Mouse (Mus musculus) neural tube, embryonic 13.5 days (tissue): ENCODE data around the gene Pdzd2. TPM values are rescaled to one million over a fixed set of nuclear protein-coding genes. Genes with fewer than 3 reads are reported as not detected.

Experiments used
- ATAC-seq: fragments of 200-750 bp; cut with Nextera tagmentation; 2 replicates; pipeline ENCODE4 v1.8.0; 2017; ENCODE audit warnings: low read depth, mild to moderate bottlenecking, moderate TSS enrichment, moderate library complexity
- H3K27ac ChIP-seq: fragments of 300-500 bp; sonication (generic); replicated peaks from 2 replicates; pipeline ENCODE4 v1.5.1; 2015; ENCODE audit warnings: moderate library complexity, mild to moderate bottlenecking, inconsistent platforms
- H3K27me3 ChIP-seq: fragments of 300-500 bp; sonication (generic); 2 replicates; pipeline ENCODE4 v1.6.1; 2015; ENCODE audit warnings: mild to moderate bottlenecking, inconsistent platforms
- H3K36me3 ChIP-seq: fragments of 300-500 bp; sonication (generic); 2 replicates; pipeline ENCODE4 v1.6.1; 2015; ENCODE audit warnings: mild to moderate bottlenecking, inconsistent platforms
- H3K4me1 ChIP-seq: fragments of 300-500 bp; sonication (generic); replicated peaks from 2 replicates; pipeline ENCODE4 v1.6.1; 2015; ENCODE audit warnings: inconsistent platforms
- H3K4me2 ChIP-seq: fragments of 300-500 bp; sonication (generic); 2 replicates; pipeline ENCODE4 v1.6.1; 2015; ENCODE audit warnings: inconsistent platforms, mild to moderate bottlenecking, moderate library complexity
- H3K4me3 ChIP-seq: fragments of 300-500 bp; sonication (generic); 2 replicates; pipeline ENCODE4 v1.5.1; 2015; ENCODE audit warnings: mild to moderate bottlenecking, inconsistent platforms
- H3K9ac ChIP-seq: fragments of 300-500 bp; sonication (generic); 2 replicates; pipeline ENCODE4 v1.6.1; 2015; ENCODE audit warnings: moderate library complexity, mild to moderate bottlenecking, inconsistent platforms
- H3K9me3 ChIP-seq: fragments of 300-500 bp; sonication (generic); 2 replicates; pipeline ENCODE4 v1.6.1; 2016; ENCODE audit warnings: inconsistent platforms
- WGBS: fragments of 180-500 bp; shearing (Covaris S2); methylation state at CpG from one replicate; pipeline ENCODE4 v1.1.7; 2015; 5-methylcytosine and 5-hydroxymethylcytosine counted together
- polyA plus RNA-seq: library from polyadenylated mRNA; unstranded; fragments of >200 nt; fragmentation: Nextera tagmentation; extraction: Ambion mirVana; gene quantifications from 2 replicates; pipeline ENCODE4 v1.2.1, GENCODE M21; 2015

Pdzd2 gene
- polyA plus RNA-seq, 1 experiment from 2014 or later: 6.0 TPM

GRCm38 (mm10) chr15:12444551-12444950, 295.2 kb downstream of the Pdzd2 start:
- Histone ChIP-seq H3K36me3 (no peaks in the 10 kb centered on the region), H3K9ac (no peak overlapping the region), H3K4me2 (no peak overlapping the region), H3K27ac (no peak overlapping the region), H3K9me3 (no peaks in the 10 kb centered on the region), H3K4me3 (no peak overlapping the region), H3K4me1 (0 out of 2 replicates have a peak, but pooled peaks cover 1% of the 10 kb centered on the region), H3K27me3 (no peaks in the 10 kb centered on the region)
- 70% methylated on average over 5 of the region's 5 CpGs for WGBS
- ATAC-seq: no peak

- H3K36me3 ChIP-seq: no peaks in the 10 kb centered on the region
- H3K9ac ChIP-seq: no peak overlapping the region
- no peaks in the 10 kb centered on the region for H3K9me3 ChIP-seq
- H3K4me3 ChIP-seq: no peak overlapping the region
- H3K4me2 ChIP-seq: no peak overlapping the region
- H3K27ac ChIP-seq: no peak overlapping the region
- H3K27me3 ChIP-seq: no peaks in the 10 kb centered on the region
- 59% methylated on average over 6 of the region's 6 CpGs for WGBS
- no peak for ATAC-seq
- H3K4me1 ChIP-seq: 0 out of 2 replicates have a peak, but pooled peaks cover 5% of the 10 kb centered on the region
Measured at GRCm38 (mm10) chr15:12439351-12439751, 300.4 kb downstream of the Pdzd2 start.

DNA sequence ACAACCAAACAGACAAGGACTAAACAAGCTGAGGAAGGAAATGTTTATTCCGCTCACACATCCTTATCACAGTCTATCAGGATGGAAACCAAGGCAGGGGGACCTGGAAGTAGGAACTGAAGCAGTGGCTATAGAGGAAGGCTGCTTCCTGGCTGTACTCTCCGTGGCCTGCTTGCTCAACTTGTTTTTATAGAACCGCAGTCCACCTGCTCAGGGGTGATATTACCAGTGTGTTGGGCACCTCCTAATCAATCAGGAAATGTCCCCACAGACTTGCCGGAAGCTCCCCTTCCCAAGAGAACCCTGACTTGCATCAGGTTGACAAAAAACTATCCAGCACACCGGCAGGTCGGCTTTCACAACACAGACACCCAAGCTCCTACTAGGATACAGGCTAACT, 301.0 kb downstream of the Pdzd2 start:
- no peak overlapping the region for H3K4me2 ChIP-seq
- no peak overlapping the region for H3K4me3 ChIP-seq
- 84% methylated on average over 6 of the region's 6 CpGs for WGBS
- no peak overlapping the region for H3K27ac ChIP-seq
- H3K27me3 ChIP-seq: no peaks in the 10 kb centered on the region
- no peak overlapping the region for H3K9ac ChIP-seq
- no peaks in the 10 kb centered on the region for H3K36me3 ChIP-seq
- H3K4me1 ChIP-seq: 0 out of 2 replicates have a peak, but pooled peaks cover 8% of the 10 kb centered on the region
- ATAC-seq: no peak
- H3K9me3 ChIP-seq: no peaks in the 10 kb centered on the region

- ATAC-seq: no peak
- Histone ChIP-seq H3K36me3 (no peaks in the 10 kb centered on the region), H3K4me2 (no peak overlapping the region), H3K27ac (no peak overlapping the region), H3K9me3 (no peaks in the 10 kb centered on the region), H3K4me1 (0 out of 2 replicates have a peak, but pooled peaks cover 10% of the 10 kb centered on the region), H3K27me3 (no peaks in the 10 kb centered on the region), H3K9ac (no peak overlapping the region), H3K4me3 (no peak overlapping the region)
- WGBS: 86% methylated on average over 11 of the region's 11 CpGs
Measured at GRCm38 (mm10) chr15:12438081-12438480, 301.6 kb downstream of the Pdzd2 start.

DNA sequence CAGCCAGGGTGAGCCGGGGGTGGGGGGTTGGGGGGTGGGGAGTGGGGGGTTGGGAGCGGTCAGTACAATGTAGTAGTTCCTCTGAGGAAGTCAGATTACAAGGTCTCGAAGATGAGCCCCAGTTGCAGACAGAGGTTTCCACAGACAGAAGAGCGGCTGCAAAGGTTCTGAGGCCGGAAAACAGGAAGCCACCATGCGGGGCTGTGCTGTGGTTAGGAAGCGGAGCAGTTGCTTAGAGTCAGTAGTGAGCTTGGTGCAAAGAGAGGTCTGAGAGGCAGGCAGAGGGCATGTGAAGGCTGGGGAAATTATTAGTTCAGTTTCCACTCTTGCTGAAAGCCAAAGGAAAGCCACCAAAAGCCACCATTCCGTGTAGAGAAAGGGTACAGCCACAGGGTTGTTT, 303.8 kb downstream of the Pdzd2 start:
- 0 out of 2 replicates have a peak overlapping the region, but pooled peaks have one; percentile 1 for H3K27ac ChIP-seq
- H3K4me1 ChIP-seq: 0 out of 2 replicates have a peak, but pooled peaks cover 10% of the 10 kb centered on the region
- WGBS: 77% methylated on average over 8 of the region's 8 CpGs
- H3K4me2 ChIP-seq: no peak overlapping the region
- no peaks in the 10 kb centered on the region for H3K36me3 ChIP-seq
- no peak overlapping the region for H3K4me3 ChIP-seq
- no peak for ATAC-seq
- no peaks in the 10 kb centered on the region for H3K9me3 ChIP-seq
- H3K27me3 ChIP-seq: no peaks in the 10 kb centered on the region
- H3K9ac ChIP-seq: no peak overlapping the region

GRCm38 (mm10) chr15:12433893-12434599, 305.7 kb downstream of the Pdzd2 start:
- Histone ChIP-seq H3K4me2 (no peak overlapping the region), H3K4me1 (0 out of 2 replicates have a peak, but pooled peaks cover 5% of the 10 kb centered on the region), H3K36me3 (no peaks in the 10 kb centered on the region), H3K4me3 (no peak overlapping the region), H3K27me3 (no peaks in the 10 kb centered on the region), H3K9ac (no peak overlapping the region), H3K27ac (0 out of 2 replicates have a peak overlapping the region, but pooled peaks have one; percentile 46), H3K9me3 (no peaks in the 10 kb centered on the region)
- ATAC-seq: no peak
- 78% methylated on average over 19 of the region's 19 CpGs for WGBS

- Histone ChIP-seq H3K4me1 (0 out of 2 replicates have a peak, but pooled peaks cover 12% of the 10 kb centered on the region), H3K36me3 (no peaks in the 10 kb centered on the region), H3K4me3 (no peak overlapping the region), H3K27ac (0 out of 2 replicates have a peak overlapping the region, but pooled peaks have one; percentile 39), H3K4me2 (no peak overlapping the region), H3K9me3 (no peaks in the 10 kb centered on the region), H3K9ac (no peak overlapping the region), H3K27me3 (no peaks in the 10 kb centered on the region)
- no peak for ATAC-seq
Measured at GRCm38 (mm10) chr15:12432879-12433278, 306.8 kb downstream of the Pdzd2 start.

DNA sequence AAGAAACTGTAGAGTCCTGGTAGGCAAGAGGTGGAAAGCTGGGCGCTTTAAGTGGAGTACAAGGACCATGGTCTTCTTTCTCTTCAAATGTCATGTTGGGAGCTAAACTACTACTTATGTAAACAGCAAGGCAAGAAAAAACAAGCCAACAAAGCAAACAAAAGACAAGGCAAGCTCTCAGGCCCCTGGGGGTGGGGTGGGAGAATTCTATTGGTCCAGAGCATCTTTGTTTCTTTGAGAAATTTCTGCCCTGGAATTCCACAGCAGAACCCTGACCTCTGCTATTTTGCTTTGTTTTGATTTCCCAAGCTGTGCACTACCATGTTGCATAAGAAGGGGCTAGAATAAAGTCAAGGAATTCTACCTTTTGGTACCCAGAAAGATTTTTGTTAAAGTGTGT, 307.4 kb downstream of the Pdzd2 start:
- Histone ChIP-seq H3K9me3 (no peaks in the 10 kb centered on the region), H3K9ac (no peak overlapping the region), H3K4me3 (no peak overlapping the region), H3K27me3 (no peaks in the 10 kb centered on the region), H3K27ac (no peak overlapping the region), H3K36me3 (no peaks in the 10 kb centered on the region), H3K4me1 (0 out of 2 replicates have a peak, but pooled peaks cover 12% of the 10 kb centered on the region), H3K4me2 (no peak overlapping the region)
- 89% methylated on average over 1 of the region's 1 CpGs for WGBS
- ATAC-seq: no peak

DNA sequence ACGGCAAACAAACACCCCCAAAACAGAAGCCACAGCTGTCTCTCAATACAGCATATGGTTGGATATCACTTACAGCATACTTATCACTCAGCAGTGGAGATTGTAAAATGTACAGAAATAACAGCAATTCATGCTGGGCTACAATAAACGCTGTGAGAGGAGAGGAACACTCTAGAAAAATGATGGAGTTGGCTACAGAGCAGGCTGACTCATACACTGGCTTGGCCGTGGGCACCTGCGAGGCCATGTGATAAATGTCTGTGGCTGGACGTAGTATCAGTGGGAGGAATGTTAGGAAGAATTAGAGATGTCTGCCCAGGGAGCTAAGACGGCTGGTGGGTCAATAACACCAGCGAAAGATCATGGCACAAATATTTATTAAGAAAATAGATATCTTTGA, 308.0 kb downstream of the Pdzd2 start:
- no peaks in the 10 kb centered on the region for H3K9me3 ChIP-seq

GRCm38 (mm10) chr15:12431188-12431587, 308.5 kb downstream of the Pdzd2 start:
- no peaks in the 10 kb centered on the region for H3K36me3 ChIP-seq
- ATAC-seq: no peak
- H3K4me3 ChIP-seq: no peak overlapping the region
- no peak overlapping the region for H3K9ac ChIP-seq
- H3K4me1 ChIP-seq: 0 out of 2 replicates have a peak, but pooled peaks cover 12% of the 10 kb centered on the region
- H3K9me3 ChIP-seq: no peaks in the 10 kb centered on the region
- H3K27ac ChIP-seq: no peak overlapping the region
- no peak overlapping the region for H3K4me2 ChIP-seq
- H3K27me3 ChIP-seq: no peaks in the 10 kb centered on the region
- 92% methylated on average over 3 of the region's 3 CpGs for WGBS

More for the DNA sequence above, 308.0 kb downstream of the Pdzd2 start:
- no peak overlapping the region for H3K27ac ChIP-seq
- no peak overlapping the region for H3K4me2 ChIP-seq
- H3K9ac ChIP-seq: no peak overlapping the region
- H3K4me3 ChIP-seq: no peak overlapping the region
- no peaks in the 10 kb centered on the region for H3K36me3 ChIP-seq
- 66% methylated on average over 7 of the region's 7 CpGs for WGBS
- ATAC-seq: no peak
- 0 out of 2 replicates have a peak, but pooled peaks cover 12% of the 10 kb centered on the region for H3K4me1 ChIP-seq
- H3K27me3 ChIP-seq: no peaks in the 10 kb centered on the region

GRCm38 (mm10) chr15:12430670-12431069, 309.1 kb downstream of the Pdzd2 start:
- Histone ChIP-seq H3K4me1 (0 out of 2 replicates have a peak, but pooled peaks cover 12% of the 10 kb centered on the region), H3K9ac (no peak overlapping the region), H3K4me3 (no peak overlapping the region), H3K9me3 (no peaks in the 10 kb centered on the region), H3K4me2 (no peak overlapping the region), H3K27me3 (no peaks in the 10 kb centered on the region), H3K27ac (no peak overlapping the region), H3K36me3 (no peaks in the 10 kb centered on the region)
- ATAC-seq: no peak
- 44% methylated on average over 4 of the region's 4 CpGs for WGBS

- no peak overlapping the region for H3K9ac ChIP-seq
- H3K27me3 ChIP-seq: no peaks in the 10 kb centered on the region
- no peak for ATAC-seq
- H3K4me3 ChIP-seq: no peak overlapping the region
- H3K4me1 ChIP-seq: 0 out of 2 replicates have a peak, but pooled peaks cover 12% of the 10 kb centered on the region
- no peaks in the 10 kb centered on the region for H3K36me3 ChIP-seq
- no peak overlapping the region for H3K4me2 ChIP-seq
- 71% methylated on average over 7 of the region's 7 CpGs for WGBS
- H3K9me3 ChIP-seq: no peaks in the 10 kb centered on the region
- no peak overlapping the region for H3K27ac ChIP-seq
Measured at GRCm38 (mm10) chr15:12429572-12430431, 309.9 kb downstream of the Pdzd2 start.
